Mouse (Mus musculus): ENCODE results near the gene Prss23. TPM values are rescaled to one million over a fixed set of nuclear protein-coding genes. Genes with fewer than 3 reads are reported as not detected.

Prss23 gene
- polyA plus RNA-seq (2012; rRNA removed), result 17.6 and 21.8 TPM in 2 replicates

GRCm38 (mm10) chr7:89526731-89527429 is at the start of gene Prss23:
Gene Prss23 (minus strand): TSS chr7:89527187.
- TF ChIP-seq CTCF (IDR thresholded peaks at IDR 0.05; ENCODE audit: borderline replicate concordance, extremely low read depth, insufficient read depth, insufficient read length) (no peak), POLR2A (IDR thresholded peaks at IDR 0.05; ENCODE audit: borderline replicate concordance, extremely low read depth, insufficient read depth, insufficient read length, poor library complexity, severe bottlenecking) (no peak)
- DNase-seq (ENCODE audit: low read depth), result peak; percentile 34

DNA sequence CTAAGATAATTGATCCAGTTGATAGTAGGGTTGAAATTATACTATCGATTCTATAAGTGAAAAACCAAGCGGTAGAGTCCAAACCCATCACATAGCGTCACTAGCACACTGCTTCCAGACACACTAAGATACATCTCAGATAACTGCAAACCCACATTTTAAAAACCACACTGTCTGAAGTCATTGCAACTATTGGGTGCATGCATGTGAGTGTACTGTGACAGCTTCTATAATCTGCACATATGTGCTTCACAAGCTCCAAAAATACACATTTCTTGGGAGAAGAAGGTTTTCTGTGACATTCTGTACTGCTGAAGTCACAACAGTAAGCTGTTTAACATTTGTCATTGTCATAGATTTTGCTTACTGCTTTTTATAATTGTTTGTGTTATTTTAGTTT is 49.1 kb upstream of the Prss23 start:
- DNase-seq (ENCODE audit: low read depth), result no peak

GRCm38 (mm10) chr7:89564569-89564968 is 37.6 kb upstream of the Prss23 start:
- TF ChIP-seq POLR2A (IDR thresholded peaks at IDR 0.05; ENCODE audit: borderline replicate concordance, extremely low read depth, insufficient read depth, insufficient read length, poor library complexity, severe bottlenecking) (no peak), CTCF (IDR thresholded peaks at IDR 0.05; ENCODE audit: borderline replicate concordance, extremely low read depth, insufficient read depth, insufficient read length) (no peak)
- DNase-seq (ENCODE audit: low read depth), result no peak

More for the DNA sequence above, 49.1 kb upstream of the Prss23 start:
- no peak for TF ChIP-seq CTCF (IDR thresholded peaks at IDR 0.05; ENCODE audit: borderline replicate concordance, extremely low read depth, insufficient read depth, insufficient read length)
- TF ChIP-seq POLR2A (IDR thresholded peaks at IDR 0.05; ENCODE audit: borderline replicate concordance, extremely low read depth, insufficient read depth, insufficient read length, poor library complexity, severe bottlenecking), result no peak

DNA sequence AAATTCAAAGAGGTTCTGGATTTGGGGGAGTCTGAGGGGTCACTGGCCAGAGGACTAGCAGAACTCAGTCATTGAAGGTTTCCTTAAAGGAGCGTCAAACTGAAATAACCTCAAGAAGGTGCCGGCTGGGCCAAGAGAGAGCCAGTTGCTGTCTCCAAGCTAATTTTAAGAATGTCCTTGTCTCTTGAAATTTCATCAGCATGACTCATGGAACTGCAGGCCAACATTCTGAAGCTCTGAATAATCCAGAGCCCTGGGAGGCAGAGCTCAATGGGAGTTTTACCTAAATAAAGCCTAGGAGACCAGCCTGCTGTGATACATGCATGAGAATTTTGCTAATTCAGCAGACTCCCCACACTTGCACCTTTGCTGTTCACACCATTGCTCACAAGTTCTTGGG is 36.5 kb upstream of the Prss23 start:
- TF ChIP-seq POLR2A (IDR thresholded peaks at IDR 0.05; ENCODE audit: borderline replicate concordance, extremely low read depth, insufficient read depth, insufficient read length, poor library complexity, severe bottlenecking), result no peak
- DNase-seq (ENCODE audit: low read depth), result no peak

DNA sequence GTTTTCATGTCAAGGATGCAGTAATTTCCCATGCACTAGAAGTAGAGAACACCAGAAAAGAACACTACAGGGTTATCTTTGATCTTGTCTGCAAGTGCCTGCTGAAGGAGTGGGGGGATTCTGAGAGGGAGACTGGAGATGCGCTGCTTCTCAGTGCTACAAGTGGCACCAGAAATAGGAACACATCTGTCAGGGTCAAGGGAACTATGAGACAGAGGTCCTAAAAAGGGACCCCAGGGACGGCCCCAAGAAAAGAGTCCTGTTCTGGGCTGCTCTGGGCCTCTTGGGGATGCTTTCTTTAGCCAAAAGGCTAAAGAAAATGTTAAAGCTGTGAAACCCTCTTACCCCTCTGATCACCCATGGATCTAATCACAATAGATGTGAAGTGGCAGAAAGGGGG is 35.2 kb upstream of the Prss23 start:
- no peak for DNase-seq (ENCODE audit: low read depth)

GRCm38 (mm10) chr7:89560939-89561338 is 34.0 kb upstream of the Prss23 start:
- no peak for DNase-seq (ENCODE audit: low read depth)
- TF ChIP-seq CTCF (IDR thresholded peaks at IDR 0.05; ENCODE audit: borderline replicate concordance, extremely low read depth, insufficient read depth, insufficient read length) (no peak), POLR2A (IDR thresholded peaks at IDR 0.05; ENCODE audit: borderline replicate concordance, extremely low read depth, insufficient read depth, insufficient read length, poor library complexity, severe bottlenecking) (no peak)

More for the DNA sequence above, 35.2 kb upstream of the Prss23 start:
- TF ChIP-seq CTCF (IDR thresholded peaks at IDR 0.05; ENCODE audit: borderline replicate concordance, extremely low read depth, insufficient read depth, insufficient read length) (no peak), POLR2A (IDR thresholded peaks at IDR 0.05; ENCODE audit: borderline replicate concordance, extremely low read depth, insufficient read depth, insufficient read length, poor library complexity, severe bottlenecking) (no peak)

GRCm38 (mm10) chr7:89559633-89560032 is 32.6 kb upstream of the Prss23 start:
- DNase-seq (ENCODE audit: low read depth), result no peak
- TF ChIP-seq CTCF (IDR thresholded peaks at IDR 0.05; ENCODE audit: borderline replicate concordance, extremely low read depth, insufficient read depth, insufficient read length) (no peak), POLR2A (IDR thresholded peaks at IDR 0.05; ENCODE audit: borderline replicate concordance, extremely low read depth, insufficient read depth, insufficient read length, poor library complexity, severe bottlenecking) (no peak)

- no peak for DNase-seq (ENCODE audit: low read depth)
- no peak for TF ChIP-seq POLR2A (IDR thresholded peaks at IDR 0.05; ENCODE audit: borderline replicate concordance, extremely low read depth, insufficient read depth, insufficient read length, poor library complexity, severe bottlenecking)
- TF ChIP-seq CTCF (IDR thresholded peaks at IDR 0.05; ENCODE audit: borderline replicate concordance, extremely low read depth, insufficient read depth, insufficient read length), result no peak
Measured at GRCm38 (mm10) chr7:89559105-89559504, 32.1 kb upstream of the Prss23 start.

- TF ChIP-seq CTCF (IDR thresholded peaks at IDR 0.05; ENCODE audit: borderline replicate concordance, extremely low read depth, insufficient read depth, insufficient read length), result no peak
- TF ChIP-seq POLR2A (IDR thresholded peaks at IDR 0.05; ENCODE audit: borderline replicate concordance, extremely low read depth, insufficient read depth, insufficient read length, poor library complexity, severe bottlenecking), result no peak
- DNase-seq (ENCODE audit: low read depth), result peak; percentile 49
Measured at GRCm38 (mm10) chr7:89558446-89559039, 31.6 kb upstream of the Prss23 start.

- no peak for DNase-seq (ENCODE audit: low read depth)
- TF ChIP-seq POLR2A (IDR thresholded peaks at IDR 0.05; ENCODE audit: borderline replicate concordance, extremely low read depth, insufficient read depth, insufficient read length, poor library complexity, severe bottlenecking), result no peak
- no peak for TF ChIP-seq CTCF (IDR thresholded peaks at IDR 0.05; ENCODE audit: borderline replicate concordance, extremely low read depth, insufficient read depth, insufficient read length)
Measured at GRCm38 (mm10) chr7:89557056-89557455, 30.1 kb upstream of the Prss23 start.

DNA sequence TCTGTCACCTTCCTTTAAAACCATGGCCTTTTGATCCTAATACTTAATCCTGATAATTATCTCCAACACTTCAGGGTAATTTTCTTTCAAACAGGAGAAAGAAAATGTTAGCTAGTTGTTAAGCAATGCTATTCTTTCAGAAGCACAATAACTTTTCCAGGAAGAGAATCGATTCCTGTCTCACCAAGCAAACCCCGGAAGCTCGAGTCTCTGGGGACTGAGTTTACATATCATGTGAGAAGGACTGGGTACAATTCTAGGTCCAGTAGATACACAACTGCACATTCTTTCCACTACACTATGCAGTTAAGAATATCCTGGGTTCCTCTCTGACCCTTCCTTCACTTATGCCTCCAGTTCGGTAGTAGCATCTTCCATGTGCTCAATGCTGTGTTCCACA is 29.7 kb upstream of the Prss23 start:
- no peak for TF ChIP-seq POLR2A (IDR thresholded peaks at IDR 0.05; ENCODE audit: borderline replicate concordance, extremely low read depth, insufficient read depth, insufficient read length, poor library complexity, severe bottlenecking)
- DNase-seq (ENCODE audit: low read depth), result no peak

- TF ChIP-seq CTCF (IDR thresholded peaks at IDR 0.05; ENCODE audit: borderline replicate concordance, extremely low read depth, insufficient read depth, insufficient read length) (no peak), POLR2A (IDR thresholded peaks at IDR 0.05; ENCODE audit: borderline replicate concordance, extremely low read depth, insufficient read depth, insufficient read length, poor library complexity, severe bottlenecking) (no peak)
- DNase-seq (ENCODE audit: low read depth), result peak; percentile 62
Measured at GRCm38 (mm10) chr7:89555170-89555569, 28.2 kb upstream of the Prss23 start.
